Mouse (Mus musculus): ENCODE data around the gene Cep70. TPM values are rescaled to one million over a fixed set of nuclear protein-coding genes. Genes with fewer than 3 reads are reported as not detected.

Cep70 gene
- polyA plus RNA-seq, 1 experiment, result 15.4 TPM

- WGBS, result 8% methylated on average over 4 of the region's 4 CpGs
- TF ChIP-seq POLR2A (IDR thresholded peaks at IDR 0.05; ENCODE audit: borderline replicate concordance, insufficient read depth, low read length) (no peak), CTCF (IDR thresholded peaks at IDR 0.05; ENCODE audit: borderline replicate concordance, insufficient read depth, low read depth, low read length) (no peak)
- peak in 1 of 2 experiments; percentile 8 for DNase-seq
- H3K27ac ChIP-seq (ENCODE audit: insufficient read depth, low read length), result no peak overlapping the region
- no peaks in the 10 kb centered on the region for H3K27me3 ChIP-seq (ENCODE audit: control insufficient read depth, insufficient read depth, low read length)
- no peaks in the 10 kb centered on the region for H3K4me1 ChIP-seq (ENCODE audit: control insufficient read depth, insufficient read depth, low read length)
- H3K4me3 ChIP-seq (replicated peaks; ENCODE audit: insufficient read depth, low read depth, low read length), result no peak overlapping the region
Observed at GRCm38 (mm10) chr9:99345351-99345792, 102.2 kb downstream of the Cep70 start.

Other genes starting within 250 kb of the Cep70 start
- 0.07 TPM in 1 of 2 replicates, not detected in the other for gene Gm1123, start 207.7 kb upstream of the Cep70 start, polyA plus RNA-seq (2012; rRNA removed)
- gene Pik3cb, start 102.7 kb upstream of the Cep70 start, polyA plus RNA-seq (2012; rRNA removed), result 15.7 and 16.5 TPM in 2 replicates
- not detected in 2 replicates for gene Faiml, start 6.1 kb upstream of the Cep70 start, polyA plus RNA-seq (2012; rRNA removed)
- 0.43 and 0.54 TPM in 2 replicates for gene Esyt3, start 115.2 kb downstream of the Cep70 start, polyA plus RNA-seq (2012; rRNA removed)
- 68.9 and 81.5 TPM in 2 replicates for gene Mras, start 194.0 kb downstream of the Cep70 start, polyA plus RNA-seq (2012; rRNA removed)
- gene Nme9, start 208.1 kb downstream of the Cep70 start, polyA plus RNA-seq (2012; rRNA removed), result 0.15 and 0.49 TPM in 2 replicates